Mouse (Mus musculus) embryonic stem cell, embryonic (primary cell): ENCODE data around the gene Alg14.

Experiments used
- CTCF ChIA-PET, 4 experiments: fragments of 300-600 bp in 2 of 4; fragments of 350-600 bp in 2 of 4; sonication (Branson Sonifier 250); formaldehyde crosslinking; loops; one replicate each; lab custom pipeline; 2022; ENCODE audit warnings: inconsistent platforms in 2 of 4; lab: Charles Lee
- POLR2A ChIA-PET, 4 experiments: fragments of 300-600 bp in 2 of 4; fragments of 350-600 bp in 2 of 4; sonication (Branson Sonifier 250); formaldehyde crosslinking; loops; one replicate each; lab custom pipeline; 2022; ENCODE audit warnings: antibody characterized with exemption in 4 of 4, inconsistent platforms in 1 of 4; lab: Charles Lee

Gene Alg14

GRCm38 (mm10) chr3:121264242-121264641 lies 27.3 kb upstream of the Alg14 start:
- POLR2A ChIA-PET, result interaction anchor here in 1 of 4 experiments (1.0 to 1.9 kb wide), 2 partner anchors 103 to 154 kb away, joined by 3 to 5 read pairs; no protein-coding TSS in a partner anchor

GRCm38 (mm10) chr3:121267283-121267682 lies 24.3 kb upstream of the Alg14 start:
- POLR2A ChIA-PET, result interaction anchor here in 1 of 4 experiments (0.7 kb wide), 1 partner anchor 104 kb away, joined by 3 read pairs; no protein-coding TSS in a partner anchor
- CTCF ChIA-PET, result no interaction called here

More at GRCm38 (mm10) chr3:121264242-121264641, 27.3 kb upstream of the Alg14 start:
- CTCF ChIA-PET, result interaction anchor here in 2 of 4 experiments (0.7 to 1.0 kb wide), 2 partner anchors 93 to 690 kb away, joined by 3 read pairs; partner anchors contain the start of gene Rwdd3 (in 1 of the 2)

GRCm38 (mm10) chr3:121272577-121272976 lies 19.0 kb upstream of the Alg14 start:
- ChIA-PET POLR2A (interaction anchor here in 1 of 4 experiments (0.6 kb wide), 1 partner anchor 974 kb away, joined by 3 read pairs; no protein-coding TSS in a partner anchor), CTCF (interaction anchor here in 1 of 4 experiments (0.6 kb wide), 1 partner anchor 430 kb away, joined by 3 read pairs; no protein-coding TSS in a partner anchor)

DNA sequence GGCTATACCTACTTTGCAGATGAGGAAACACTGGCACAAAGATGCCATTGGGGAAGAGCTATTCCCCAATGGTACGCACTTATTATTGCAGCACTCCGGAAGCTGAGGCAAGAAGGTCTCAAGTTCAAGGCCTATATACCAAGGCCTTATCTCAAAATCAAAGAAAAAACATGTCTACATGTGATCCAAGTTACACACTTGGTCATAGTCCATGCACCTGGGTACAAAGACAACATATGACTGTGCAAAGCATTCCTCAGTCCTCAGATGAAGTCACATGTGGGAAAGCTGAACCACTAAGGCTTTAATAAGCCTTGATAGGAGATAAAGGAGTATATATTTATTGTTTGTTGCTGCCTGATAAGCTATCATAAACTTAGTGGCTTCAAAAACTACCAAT lies 17.6 kb upstream of the Alg14 start:
- ChIA-PET CTCF (no interaction called here), POLR2A (no interaction called here)

DNA sequence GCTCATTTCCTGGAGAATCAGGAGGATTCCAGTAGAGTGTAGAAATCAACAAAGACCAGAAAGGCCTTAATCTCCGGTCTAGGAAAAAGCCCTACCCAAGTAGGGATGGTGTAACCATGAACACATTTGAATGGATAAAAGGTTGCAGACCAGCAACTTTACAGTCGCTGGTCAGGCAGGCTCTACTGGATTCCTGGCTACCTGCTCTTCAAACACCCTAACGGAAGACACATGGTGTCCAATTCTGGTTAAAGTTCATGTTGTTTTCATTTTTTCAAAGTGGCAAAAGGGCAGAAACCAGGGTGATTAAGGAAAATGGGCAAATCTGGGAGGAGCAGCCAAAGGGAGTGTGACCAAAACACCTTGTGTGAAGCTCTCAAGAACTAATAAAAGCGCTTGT lies 14.6 kb upstream of the Alg14 start:
- CTCF ChIA-PET, result interaction anchor here in 1 of 4 experiments (1.4 kb wide), 1 partner anchor 105 kb away, joined by 4 read pairs; the partner anchor contains the start of gene Rwdd3
- POLR2A ChIA-PET, result interaction anchor here in 1 of 4 experiments (1.5 kb wide), 1 partner anchor 16 kb away, joined by 3 read pairs; no protein-coding TSS in a partner anchor

DNA sequence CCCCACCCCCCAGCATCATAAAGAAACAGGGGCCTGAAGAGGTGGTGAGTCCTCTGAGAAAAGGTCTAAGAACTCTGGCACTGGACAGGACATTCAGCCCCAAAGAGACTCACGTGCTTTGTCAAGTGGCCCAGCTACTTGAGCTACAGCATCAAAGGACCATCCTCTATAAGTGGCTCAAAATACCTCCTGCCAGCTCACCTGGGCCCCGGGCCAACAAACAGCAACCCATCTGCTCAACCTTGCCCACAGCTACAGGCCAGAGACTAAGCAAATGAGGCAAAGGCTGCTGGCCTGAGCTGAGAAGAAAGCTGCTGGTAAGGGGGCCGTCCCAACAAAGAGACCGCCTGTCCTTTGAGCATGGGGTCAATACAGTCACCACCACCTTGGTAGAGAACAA lies 14.0 kb upstream of the Alg14 start:
- ChIA-PET POLR2A (interaction anchor here in 1 of 4 experiments (1.5 kb wide), 1 partner anchor 16 kb away, joined by 3 read pairs; no protein-coding TSS in a partner anchor), CTCF (interaction anchor here in 1 of 4 experiments (1.4 kb wide), 1 partner anchor 106 kb away, joined by 4 read pairs; the partner anchor contains the start of gene Rwdd3)

DNA sequence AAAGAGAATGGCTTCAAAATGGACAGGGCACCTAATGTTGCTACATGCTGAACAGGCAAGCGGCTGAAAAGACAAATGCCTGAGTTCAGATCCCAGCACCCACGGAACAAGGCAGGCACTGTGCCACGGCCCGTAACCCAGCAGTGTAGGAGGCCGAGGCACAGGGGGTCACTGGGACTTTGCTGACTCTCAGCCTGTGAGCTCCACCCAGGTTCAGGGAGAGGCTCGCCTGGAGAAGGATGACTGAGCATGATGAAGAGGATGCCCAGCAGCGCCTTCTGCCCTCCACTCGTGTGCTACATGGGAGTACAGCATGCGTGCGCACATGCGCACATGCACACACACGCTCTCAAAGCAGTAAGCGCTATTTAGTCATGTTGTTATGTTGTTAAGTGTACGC lies 11.9 kb upstream of the Alg14 start:
- CTCF ChIA-PET, result interaction anchor here in 1 of 4 experiments (0.9 to 1.3 kb wide), 2 partner anchors 8 to 108 kb away, joined by 3 read pairs; partner anchors contain the start of gene Rwdd3
- POLR2A ChIA-PET, result interaction anchor here in 2 of 4 experiments (0.8 to 2.2 kb wide), 4 partner anchors 12 to 462 kb away, joined by 3 to 10 read pairs (median 6); partner anchors contain the start of genes Alg14 (in 2 of the 2) and Rwdd3 (in 1 of the 2)

GRCm38 (mm10) chr3:121282998-121283397 lies 8.6 kb upstream of the Alg14 start, which contains the start of gene Tmem56:
Tmem56 (minus strand) TSS chr3:121283098.
- ChIA-PET POLR2A (interaction anchor here in 1 of 4 experiments (1.0 kb wide), 1 partner anchor 9 kb away, joined by 3 read pairs; the partner anchor contains the start of gene Alg14), CTCF (no interaction called here)

- POLR2A ChIA-PET, result interaction anchor here in 1 of 4 experiments (0.6 kb wide), 1 partner anchor 1288 kb away, joined by 3 read pairs; no protein-coding TSS in a partner anchor
- CTCF ChIA-PET, result no interaction called here
Observed at GRCm38 (mm10) chr3:121285219-121285618, 6.4 kb upstream of the Alg14 start.

GRCm38 (mm10) chr3:121287151-121287550 lies 4.4 kb upstream of the Alg14 start:
- CTCF ChIA-PET, result interaction anchor here in 1 of 4 experiments (1.7 kb wide), 1 partner anchor 8 kb away, joined by 3 read pairs; no protein-coding TSS in a partner anchor
- POLR2A ChIA-PET, result interaction anchor here in 1 of 4 experiments (0.6 kb wide), 2 partner anchors 119 to 160 kb away, joined by 3 read pairs; no protein-coding TSS in a partner anchor

GRCm38 (mm10) chr3:121290681-121291080 lies 892 bp upstream of the Alg14 start:
- ChIA-PET CTCF (interaction anchor here in 3 of 4 experiments (0.6 to 2.0 kb wide), 4 partner anchors 17 to 129 kb away, joined by 4 to 12 read pairs (median 6); partner anchors contain the start of gene Rwdd3 (in 1 of the 3)), POLR2A (interaction anchor here in 3 of 4 experiments (0.8 to 2.4 kb wide), 21 partner anchors 11 to 288 kb away, joined by 3 to 16 read pairs (median 4); partner anchors contain the start of gene Rwdd3 (in 3 of the 3))

DNA sequence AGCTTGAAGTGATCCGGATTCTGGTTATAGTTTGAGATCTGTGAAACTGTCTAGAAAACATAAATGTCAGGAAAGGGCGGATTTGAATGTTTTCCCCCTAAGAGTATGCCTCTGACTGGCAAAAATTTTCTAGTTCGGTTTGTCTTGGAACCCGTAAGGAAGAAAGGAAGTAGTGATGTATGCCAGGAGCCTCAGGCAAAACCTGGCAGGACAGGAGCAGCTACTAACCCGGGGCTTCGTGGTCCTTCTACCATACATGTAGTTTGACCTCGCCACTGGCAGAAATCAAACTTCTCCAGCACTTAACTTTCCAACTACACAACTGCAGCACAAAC lies 381 bp upstream of the Alg14 start:
- ChIA-PET CTCF (interaction anchor here (0.6 to 2.0 kb wide), 8 partner anchors 16 to 595 kb away, joined by 3 to 12 read pairs (median 4); partner anchors contain the start of gene Rwdd3 (in 2 of the 4)), POLR2A (interaction anchor here in 3 of 4 experiments (0.7 to 2.4 kb wide), 47 partner anchors 9 to 854 kb away, joined by 3 to 16 read pairs (median 4); partner anchors contain the start of genes Rwdd3 (in 3 of the 3), Abcd3 (in 1 of the 3) and Cnn3 (in 1 of the 3))

GRCm38 (mm10) chr3:121294200-121294599 lies 2.6 kb downstream of the Alg14 start:
- ChIA-PET POLR2A (interaction anchor here in 1 of 4 experiments (1.7 kb wide), 1 partner anchor 13 kb away, joined by 3 read pairs; no protein-coding TSS in a partner anchor), CTCF (interaction anchor here in 1 of 4 experiments (1.1 kb wide), 1 partner anchor 123 kb away, joined by 5 read pairs; the partner anchor contains the start of gene Rwdd3)

DNA sequence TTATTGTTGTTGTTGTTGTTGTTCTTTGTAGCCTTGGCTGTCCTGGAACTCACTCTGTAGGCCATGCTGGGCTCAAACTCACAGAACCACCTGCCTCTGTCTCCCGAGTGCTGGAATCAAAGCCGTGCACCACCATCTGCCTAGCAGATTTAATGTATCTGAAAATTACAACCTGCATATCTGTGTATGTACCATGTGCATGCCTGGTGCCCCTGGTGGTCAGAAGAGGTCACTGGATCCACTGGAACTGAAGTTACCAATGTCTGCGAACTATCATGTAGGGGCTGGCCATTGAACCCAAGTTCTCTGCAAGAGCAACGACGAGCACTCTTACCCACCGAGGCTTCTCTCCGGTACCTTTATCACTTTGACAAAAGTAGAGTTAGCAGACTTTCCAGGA lies 15.1 kb downstream of the Alg14 start:
- POLR2A ChIA-PET, result interaction anchor here (0.6 to 1.7 kb wide), 7 partner anchors 11 to 435 kb away, joined by 3 to 4 read pairs (median 3); no protein-coding TSS in a partner anchor
- CTCF ChIA-PET, result interaction anchor here in 3 of 4 experiments (0.8 to 3.4 kb wide), 10 partner anchors 10 to 430 kb away, joined by 3 to 25 read pairs (median 6); partner anchors contain the start of gene Alg14 (in 1 of the 3)

- ChIA-PET CTCF (interaction anchor here (0.6 to 3.6 kb wide), 32 partner anchors 11 to 429 kb away, joined by 3 to 25 read pairs (median 4); partner anchors contain the start of genes Alg14 (in 1 of the 4) and Rwdd3 (in 1 of the 4)), POLR2A (interaction anchor here (0.6 to 1.7 kb wide), 15 partner anchors 14 to 433 kb away, joined by 3 to 5 read pairs (median 3); no protein-coding TSS in a partner anchor)
Observed at GRCm38 (mm10) chr3:121307532-121308234, 16.1 kb downstream of the Alg14 start.

- POLR2A ChIA-PET, result interaction anchor here in 3 of 4 experiments (0.7 to 1.5 kb wide), 9 partner anchors 18 to 307 kb away, joined by 3 to 5 read pairs (median 3); partner anchors contain the start of genes Alg14 (in 1 of the 3) and Rwdd3 (in 1 of the 3)
- CTCF ChIA-PET, result interaction anchor here in 3 of 4 experiments (0.6 to 3.6 kb wide), 9 partner anchors 23 to 471 kb away, joined by 3 to 25 read pairs (median 6); partner anchors contain the start of gene Rwdd3 (in 1 of the 3)
Observed at GRCm38 (mm10) chr3:121308935-121309334, 17.4 kb downstream of the Alg14 start.

- POLR2A ChIA-PET, result interaction anchor here in 3 of 4 experiments (0.5 to 1.2 kb wide), 7 partner anchors 18 to 267 kb away, joined by 3 to 4 read pairs (median 3); partner anchors contain the start of genes Alg14 (in 1 of the 3) and Rwdd3 (in 1 of the 3)
Observed at GRCm38 (mm10) chr3:121309429-121309828, 17.9 kb downstream of the Alg14 start.

More at GRCm38 (mm10) chr3:121309429-121309828, 17.9 kb downstream of the Alg14 start:
- CTCF ChIA-PET, result interaction anchor here in 3 of 4 experiments (0.6 to 3.6 kb wide), 5 partner anchors 24 to 471 kb away, joined by 3 to 19 read pairs (median 4); no protein-coding TSS in a partner anchor
